Mouse (Mus musculus) cerebellum, adult 2 months (tissue): ENCODE measurements around the gene Il1r2.

Source experiments
- CTCF ChIP-seq: fragments of 200-500 bp; IDR thresholded peaks from 2 replicates; pipeline ENCODE4 v1.5.1; 2011; ENCODE audit warnings: low read depth, mild to moderate bottlenecking, control low read depth, low read length, moderate library complexity, borderline replicate concordance; ENCODE audit not compliant: insufficient read depth
- POLR2A ChIP-seq: fragments of 200-500 bp; IDR thresholded peaks from 2 replicates; pipeline ENCODE4 v1.6.1; 2011; ENCODE audit warnings: low read length, control low read depth, borderline replicate concordance; ENCODE audit not compliant: insufficient read depth

DNA sequence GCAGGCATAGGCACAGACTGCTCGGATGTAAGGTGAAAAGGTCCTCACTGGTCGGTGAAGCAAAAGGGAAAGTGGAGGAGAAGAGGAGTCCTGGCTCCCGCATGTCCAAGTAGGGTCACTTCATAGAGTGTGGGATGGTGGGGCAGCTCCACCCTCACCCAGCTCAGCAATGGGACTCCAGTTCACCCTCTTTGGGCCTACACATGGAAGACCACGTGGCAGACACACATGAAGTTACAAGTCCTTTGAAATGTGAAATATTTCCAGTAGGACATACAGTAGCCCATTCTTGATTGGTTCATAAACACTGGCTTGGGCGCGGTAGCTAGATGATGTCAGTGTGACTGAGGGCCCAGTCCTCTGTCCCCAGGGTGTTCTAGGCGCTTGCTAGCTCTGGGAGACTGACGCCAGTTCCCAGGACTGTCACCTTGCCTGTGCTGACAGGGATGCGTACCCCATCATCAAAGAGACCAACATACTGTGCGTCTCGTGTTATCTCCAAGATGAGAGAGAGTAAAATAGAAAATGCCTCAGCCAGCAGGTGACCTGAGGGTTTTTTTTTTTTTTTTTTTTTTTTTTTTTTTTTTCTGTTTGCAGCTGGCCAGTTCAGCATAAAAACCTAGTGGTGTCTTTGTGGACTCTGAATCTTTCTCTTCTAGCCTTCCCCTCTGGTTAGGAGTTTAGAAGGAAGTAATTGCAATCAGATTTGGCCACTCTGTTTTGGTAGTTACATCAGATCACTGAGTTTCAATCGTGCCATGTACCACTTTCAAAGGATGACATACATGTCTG is 45.5 kb upstream of the Il1r2 start:
- no peak for TF ChIP-seq POLR2A
- no peak for TF ChIP-seq CTCF
